Mouse (Mus musculus) lung, postnatal 14 days (tissue): ENCODE results near the gene Ino80e.
A peak's percentile ranks its signal among the peaks of the same experiment; 100 is the strongest.

Source experiments
- DNase-seq: peaks from one replicate; pipeline ENCODE4 v3.0.0; 2021

Gene Ino80e

GRCm38 (mm10) chr7:126808703-126809455 lies 53.3 kb downstream of the Ino80e start:
- DNase-seq, result peak; percentile 83

- DNase-seq, result no peak
These were observed 54.8 kb downstream of the Ino80e start for GRCm38 (mm10) chr7:126807405-126807804.

GRCm38 (mm10) chr7:126806956-126807355 lies 55.2 kb downstream of the Ino80e start:
- peak; percentile 51 for DNase-seq

GRCm38 (mm10) chr7:126803751-126804150 lies 58.4 kb downstream of the Ino80e start:
- DNase-seq, result no peak

GRCm38 (mm10) chr7:126803181-126803580 lies 59.0 kb downstream of the Ino80e start:
- DNase-seq, result no peak

GRCm38 (mm10) chr7:126802134-126802889 lies 59.9 kb downstream of the Ino80e start:
- no peak for DNase-seq

- no peak for DNase-seq
These were observed 61.1 kb downstream of the Ino80e start for GRCm38 (mm10) chr7:126801057-126801422.
